Mouse (Mus musculus): Measurements from ENCODE around the gene Tnk1.

DNA sequence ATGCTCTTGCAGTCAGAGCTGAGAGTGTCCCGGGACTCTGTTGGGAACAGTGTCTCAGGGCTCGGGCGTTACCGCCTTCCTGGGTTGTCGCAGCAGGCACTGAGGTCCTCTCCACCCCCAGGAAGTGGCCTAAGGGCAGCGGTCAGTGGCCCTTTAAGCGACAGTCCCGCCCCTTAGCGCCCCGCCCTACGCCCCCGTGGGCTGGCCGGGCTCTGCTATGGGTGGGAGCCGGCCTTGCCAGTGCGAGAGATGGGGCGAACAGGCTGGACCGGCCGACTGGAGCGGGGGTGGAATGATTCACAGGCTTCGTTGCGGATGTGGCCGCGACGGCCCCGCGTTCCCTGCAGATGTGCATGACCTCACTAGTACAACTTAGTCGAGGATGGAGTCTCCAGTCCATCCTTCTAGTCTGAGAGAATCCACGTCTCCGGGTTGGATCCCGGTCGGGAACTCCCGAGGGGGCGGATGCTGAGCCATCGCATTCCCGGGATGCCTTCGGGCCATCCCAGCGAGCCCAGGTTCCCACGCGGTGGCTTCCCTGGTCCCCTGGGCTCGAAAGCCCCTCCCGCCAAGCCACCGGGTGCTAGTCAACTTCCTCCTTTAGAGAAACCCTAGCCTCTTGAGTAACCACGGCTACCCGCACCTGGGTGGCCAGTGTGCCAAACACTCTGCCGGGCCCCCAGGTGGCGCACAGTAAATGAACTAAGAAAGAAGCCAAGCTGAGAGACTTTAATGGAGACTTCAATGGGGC, 22.5 kb upstream of the Tnk1 start, which contains the start of gene Kctd11:
- TF ChIP-seq CTCF (IDR thresholded peaks at IDR 0.05; ENCODE audit: low read depth) (peak; percentile 65), EP300 (IDR thresholded peaks at IDR 0.05; ENCODE audit: low read depth) (peak; percentile 21; the same call in 1 of the 2 replicates)

Measured in liver, postnatal 0 days (tissue).